Mouse (Mus musculus) stomach, postnatal 0 days (tissue): ENCODE measurements around the gene Carmil1. TPM values are rescaled to one million over a fixed set of nuclear protein-coding genes. Genes with fewer than 3 reads are reported as not detected.

Experiments
- ATAC-seq: fragments of 200-750 bp; cut with Nextera tagmentation; 2 replicates; pipeline ENCODE4 v1.8.0; 2017; ENCODE audit not compliant: low FRiP score, low TSS enrichment
- DNase-seq: peaks from one replicate; pipeline ENCODE4 v3.0.0-alpha.2; 2016; ENCODE audit warnings: low spot score
- H3K27ac ChIP-seq: fragments of 300-500 bp; sonication (generic); replicated peaks from 2 replicates; pipeline ENCODE4 v1.5.1; 2014; ENCODE audit warnings: mild to moderate bottlenecking, control low read depth
- H3K27me3 ChIP-seq: fragments of 300-500 bp; sonication (generic); 2 replicates; pipeline ENCODE4 v1.6.1; 2014; ENCODE audit warnings: low read length; ENCODE audit not compliant: control insufficient read depth, insufficient read depth
- H3K36me3 ChIP-seq: fragments of 300-500 bp; sonication (generic); 2 replicates; pipeline ENCODE4 v1.6.1; 2014; ENCODE audit warnings: low read length, mixed read lengths; ENCODE audit not compliant: control insufficient read depth, insufficient read depth
- H3K4me1 ChIP-seq: fragments of 300-500 bp; sonication (generic); replicated peaks from 2 replicates; pipeline ENCODE4 v1.6.1; 2014; ENCODE audit warnings: antibody characterized with exemption; ENCODE audit not compliant: control insufficient read depth, insufficient read depth
- H3K4me2 ChIP-seq: fragments of 300-500 bp; sonication (generic); replicated peaks from 2 replicates; pipeline ENCODE4 v1.6.1; 2014; ENCODE audit warnings: low read depth, mild to moderate bottlenecking, control low read depth, moderate library complexity
- H3K4me3 ChIP-seq: fragments of 300-500 bp; sonication (generic); 2 replicates; pipeline ENCODE4 v1.5.1; 2014; ENCODE audit warnings: low read depth, low read length, control low read depth
- H3K9ac ChIP-seq: fragments of 300-500 bp; sonication (generic); 2 replicates; pipeline ENCODE4 v1.6.1; 2014; ENCODE audit warnings: mild to moderate bottlenecking, low read length, control low read depth, mixed read lengths
- H3K9me3 ChIP-seq: fragments of 300-500 bp; sonication (generic); 2 replicates; pipeline ENCODE4 v1.6.1; 2016; ENCODE audit warnings: low read length; ENCODE audit not compliant: control insufficient read depth
- CTCF ChIP-seq: IDR thresholded peaks from 2 replicates; pipeline ENCODE4 v1.5.1; 2016; ENCODE audit warnings: antibody characterized with exemption, low read depth, mild to moderate bottlenecking, moderate library complexity
- EP300 ChIP-seq: optimal IDR thresholded peaks from 2 replicates; pipeline ENCODE3; 2016; ENCODE audit warnings: antibody characterized with exemption
- WGBS: fragments of 180-500 bp; shearing (Covaris S2); extraction: QIAGEN DNeasy Blood & Tissue Kit; methylation state at CpG from one replicate; pipeline ENCODE4 v1.1.7; 2014; 5-methylcytosine and 5-hydroxymethylcytosine counted together
- polyA plus RNA-seq: library from polyadenylated mRNA; unstranded; fragments of >200 nt; fragmentation: Nextera tagmentation; extraction: Ambion mirVana; gene quantifications from 2 replicates; pipeline ENCODE4 v1.2.1, GENCODE M21; 2015

Carmil1 gene
- polyA plus RNA-seq, 1 experiment from 2014 or later = 17.8 TPM

DNA sequence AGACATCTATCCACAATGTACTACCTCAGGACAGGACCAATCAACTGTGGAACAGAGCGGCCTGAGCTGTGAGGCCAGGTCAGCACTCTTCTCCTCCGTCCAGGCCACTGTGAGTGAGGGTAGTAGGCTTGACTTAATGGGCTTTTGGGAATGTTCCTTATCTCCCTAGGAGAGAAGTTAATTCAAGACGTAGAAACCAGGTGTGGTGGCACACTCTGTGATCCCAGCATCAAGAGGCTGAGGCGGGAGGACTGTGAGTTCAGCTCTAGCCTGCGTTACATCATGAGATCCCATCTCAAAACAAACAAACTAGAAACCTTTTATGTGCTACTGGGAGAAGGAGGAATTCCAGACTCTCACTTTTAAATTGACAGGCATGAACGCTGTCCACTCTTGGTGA, 154.7 kb downstream of the Carmil1 start:
- TF ChIP-seq EP300 = no peak
- no peak for TF ChIP-seq CTCF
- WGBS = 65% methylated on average over 6 of the region's 6 CpGs
- H3K36me3 ChIP-seq = no peaks in the 10 kb centered on the region
- no peaks in the 10 kb centered on the region for H3K9me3 ChIP-seq
- H3K4me3 ChIP-seq = no peak overlapping the region
- no peak overlapping the region for H3K4me2 ChIP-seq
- H3K27me3 ChIP-seq = no peaks in the 10 kb centered on the region
- H3K9ac ChIP-seq = no peak overlapping the region
- ATAC-seq (no peak), DNase-seq (no peak)
- no peak overlapping the region for H3K27ac ChIP-seq
- H3K4me1 ChIP-seq = no peaks in the 10 kb centered on the region

DNA sequence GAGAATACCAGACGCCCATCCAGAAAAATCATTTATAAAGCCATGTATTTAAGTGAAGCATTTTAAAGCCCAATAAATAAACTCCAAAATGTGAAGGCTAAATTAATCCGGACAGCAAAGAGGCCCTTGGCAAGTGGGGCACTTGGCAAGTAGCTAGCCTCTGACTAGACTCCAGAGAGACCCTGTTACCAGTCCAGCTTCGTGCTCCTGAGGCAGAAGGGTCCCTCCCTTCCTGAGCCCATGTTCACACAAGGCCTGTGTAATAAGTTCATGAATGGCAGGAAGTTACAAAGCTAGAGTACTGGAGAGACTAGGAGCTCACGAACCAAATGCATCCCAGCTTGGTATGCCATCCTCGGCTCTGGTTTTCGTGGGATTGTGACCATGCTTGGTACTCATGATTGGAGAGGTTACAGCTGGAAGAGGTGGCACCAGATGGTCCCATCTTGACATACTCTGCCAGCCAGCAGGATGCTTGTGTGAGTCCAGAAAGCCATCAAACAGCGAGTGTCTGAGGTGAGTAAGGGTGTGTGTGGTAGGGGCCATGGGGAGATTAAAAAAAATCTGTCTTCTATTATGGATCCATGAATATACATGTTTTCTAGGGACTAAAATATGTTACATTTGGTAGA, 163.3 kb downstream of the Carmil1 start:
- Histone ChIP-seq H3K4me3 (no peak overlapping the region), H3K9me3 (no peaks in the 10 kb centered on the region), H3K4me2 (no peak overlapping the region), H3K4me1 (no peaks in the 10 kb centered on the region), H3K27me3 (no peaks in the 10 kb centered on the region), H3K36me3 (no peaks in the 10 kb centered on the region), H3K9ac (no peak overlapping the region), H3K27ac (no peak overlapping the region)
- 64% methylated on average over 7 of the region's 7 CpGs for WGBS
- ATAC-seq (no peak), DNase-seq (no peak)
- no peak for TF ChIP-seq CTCF
- TF ChIP-seq EP300 = no peak

DNA sequence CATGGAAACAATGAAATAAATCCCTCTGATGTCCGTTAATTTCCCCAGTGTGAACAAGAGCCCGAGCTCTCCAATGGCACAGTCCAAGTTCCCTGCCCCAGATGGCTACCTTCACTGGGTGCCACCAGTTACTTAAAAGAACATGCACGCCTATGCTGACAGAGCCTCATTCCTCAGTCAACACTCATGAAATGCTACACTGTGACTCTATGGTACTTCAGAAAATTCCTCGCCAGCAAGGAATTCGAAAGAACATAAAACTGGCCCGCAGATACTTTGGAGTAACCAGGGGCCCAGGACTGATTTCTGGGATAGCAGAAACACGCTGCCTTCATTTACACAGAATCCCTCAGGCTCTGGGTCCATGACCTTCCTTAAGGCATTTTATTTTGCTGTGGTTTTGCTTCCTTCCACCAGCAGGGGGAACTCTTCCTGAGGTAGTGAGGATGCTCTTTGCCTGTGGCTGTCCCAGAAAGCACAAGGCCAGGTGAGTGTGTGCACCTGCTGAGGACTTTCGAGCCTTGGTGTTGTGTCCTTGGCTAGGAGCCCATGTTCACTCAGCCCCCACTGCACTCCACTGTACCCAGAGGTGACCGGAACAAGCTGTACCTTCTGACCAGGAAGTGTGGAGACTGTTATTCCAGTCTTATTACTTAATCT, 167.8 kb downstream of the Carmil1 start:
- no peaks in the 10 kb centered on the region for H3K9me3 ChIP-seq
- H3K9ac ChIP-seq = no peak overlapping the region
- DNase-seq = peak; percentile 71
- no peaks in the 10 kb centered on the region for H3K27me3 ChIP-seq
- no peak overlapping the region for H3K4me3 ChIP-seq
- WGBS = 67% methylated on average over 9 of the region's 9 CpGs
- no peak overlapping the region for H3K27ac ChIP-seq
- H3K36me3 ChIP-seq = no peaks in the 10 kb centered on the region; the same call in 1 of the 2 replicates
- no peaks in the 10 kb centered on the region for H3K4me1 ChIP-seq
- ATAC-seq = peak; percentile 95
- H3K4me2 ChIP-seq = no peak overlapping the region
- peak; percentile 93 for TF ChIP-seq CTCF
- no peak for TF ChIP-seq EP300

DNA sequence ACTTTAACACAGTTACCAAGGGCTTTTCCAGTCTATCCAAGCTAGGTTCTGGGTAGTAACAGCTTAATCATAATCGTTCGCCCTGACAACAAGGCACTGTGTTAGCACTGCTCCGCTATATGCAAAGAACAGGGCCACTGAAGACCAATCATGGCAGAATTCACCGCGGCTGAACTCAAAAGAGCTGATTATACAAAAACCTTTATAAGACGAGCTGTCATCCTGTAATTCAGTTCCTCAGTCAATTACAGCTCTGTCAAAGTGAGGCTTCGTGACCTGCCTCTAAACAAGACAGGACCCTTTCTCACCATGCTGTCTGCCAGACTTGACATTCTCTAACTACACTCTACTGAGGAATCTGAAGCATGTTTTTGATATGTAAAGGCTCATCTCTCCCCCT, 170.3 kb downstream of the Carmil1 start:
- 87% methylated on average over 7 of the region's 7 CpGs for WGBS
- H3K4me2 ChIP-seq = no peak overlapping the region
- no peaks in the 10 kb centered on the region; the same call in 1 of the 2 replicates for H3K36me3 ChIP-seq
- no peak overlapping the region for H3K4me3 ChIP-seq
- no peak overlapping the region for H3K9ac ChIP-seq
- H3K27ac ChIP-seq = no peak overlapping the region
- ATAC-seq (no peak), DNase-seq (no peak)
- no peaks in the 10 kb centered on the region for H3K4me1 ChIP-seq
- H3K9me3 ChIP-seq = no peaks in the 10 kb centered on the region
- TF ChIP-seq CTCF (no peak), EP300 (no peak)
- no peaks in the 10 kb centered on the region for H3K27me3 ChIP-seq

DNA sequence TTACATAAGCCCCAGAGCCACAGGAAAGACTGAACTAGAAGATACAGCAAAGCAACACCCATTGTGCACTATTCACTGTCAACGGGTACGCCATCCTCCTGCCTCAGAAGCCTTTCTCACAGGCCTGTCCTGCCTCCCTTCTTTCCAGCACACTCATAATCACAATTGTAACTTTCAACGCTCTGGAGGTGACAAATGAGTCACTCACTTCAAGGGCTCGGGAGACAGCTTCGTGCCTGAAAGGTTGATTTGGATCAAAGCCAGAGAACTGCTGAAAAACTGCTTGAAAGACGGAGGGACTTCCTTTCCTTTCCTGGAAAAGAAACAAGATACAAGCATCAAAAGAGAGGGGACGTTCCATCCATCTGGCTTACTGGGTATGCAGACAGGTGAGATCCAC, 172.3 kb downstream of the Carmil1 start:
- no peak for TF ChIP-seq CTCF
- TF ChIP-seq EP300 = no peak
- no peak overlapping the region for H3K9ac ChIP-seq
- no peak overlapping the region for H3K4me2 ChIP-seq
- H3K27ac ChIP-seq = no peak overlapping the region
- H3K36me3 ChIP-seq = no peaks in the 10 kb centered on the region; the same call in 1 of the 2 replicates
- ATAC-seq = no peak
- H3K4me3 ChIP-seq = no peak overlapping the region
- H3K4me1 ChIP-seq = no peaks in the 10 kb centered on the region
- DNase-seq = no peak
- no peaks in the 10 kb centered on the region for H3K9me3 ChIP-seq
- H3K27me3 ChIP-seq = no peaks in the 10 kb centered on the region
- 32% methylated on average over 7 of the region's 7 CpGs for WGBS

DNA sequence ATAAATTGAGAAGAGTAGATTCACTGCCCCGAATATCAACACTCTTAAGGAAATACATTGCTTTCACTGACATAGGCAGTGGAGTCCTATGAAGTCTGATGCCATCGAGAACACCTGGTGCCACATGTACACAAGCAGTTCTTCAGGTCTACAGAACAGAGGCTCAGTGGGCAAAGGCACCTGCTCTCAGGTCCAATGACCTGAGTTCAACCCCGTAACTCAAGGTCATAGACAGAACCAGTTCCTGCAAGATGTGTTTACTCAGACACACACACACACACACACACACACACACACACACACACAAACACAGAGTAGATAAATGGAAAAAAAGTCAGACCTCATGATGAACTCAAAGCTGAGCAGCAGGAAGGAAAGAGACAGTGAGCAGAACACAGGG, 173.5 kb downstream of the Carmil1 start:
- WGBS = 77% methylated on average over 3 of the region's 3 CpGs
- no peaks in the 10 kb centered on the region for H3K4me1 ChIP-seq
- H3K4me3 ChIP-seq = no peak overlapping the region
- no peak overlapping the region for H3K4me2 ChIP-seq
- no peak for TF ChIP-seq CTCF
- no peak for TF ChIP-seq EP300
- no peak overlapping the region for H3K27ac ChIP-seq
- DNase-seq (no peak), ATAC-seq (no peak)
- no peaks in the 10 kb centered on the region; the same call in 1 of the 2 replicates for H3K36me3 ChIP-seq
- H3K27me3 ChIP-seq = no peaks in the 10 kb centered on the region
- no peaks in the 10 kb centered on the region for H3K9me3 ChIP-seq
- H3K9ac ChIP-seq = no peak overlapping the region
